Mouse (Mus musculus): ENCODE results near the gene Uap1l1. TPM values are rescaled to one million over a fixed set of nuclear protein-coding genes. Genes with fewer than 3 reads are reported as not detected.
"Not testable (repeated sequence)": the region's sequence is repeated elsewhere in the genome, so short reads cannot be mapped to it uniquely, and the experiment has no call there.

The Uap1l1 gene
- polyA plus RNA-seq (2016; fragmentation: Nextera tagmentation; extraction: Ambion mirVana), result 7.3 and 7.9 TPM in 2 replicates

DNA sequence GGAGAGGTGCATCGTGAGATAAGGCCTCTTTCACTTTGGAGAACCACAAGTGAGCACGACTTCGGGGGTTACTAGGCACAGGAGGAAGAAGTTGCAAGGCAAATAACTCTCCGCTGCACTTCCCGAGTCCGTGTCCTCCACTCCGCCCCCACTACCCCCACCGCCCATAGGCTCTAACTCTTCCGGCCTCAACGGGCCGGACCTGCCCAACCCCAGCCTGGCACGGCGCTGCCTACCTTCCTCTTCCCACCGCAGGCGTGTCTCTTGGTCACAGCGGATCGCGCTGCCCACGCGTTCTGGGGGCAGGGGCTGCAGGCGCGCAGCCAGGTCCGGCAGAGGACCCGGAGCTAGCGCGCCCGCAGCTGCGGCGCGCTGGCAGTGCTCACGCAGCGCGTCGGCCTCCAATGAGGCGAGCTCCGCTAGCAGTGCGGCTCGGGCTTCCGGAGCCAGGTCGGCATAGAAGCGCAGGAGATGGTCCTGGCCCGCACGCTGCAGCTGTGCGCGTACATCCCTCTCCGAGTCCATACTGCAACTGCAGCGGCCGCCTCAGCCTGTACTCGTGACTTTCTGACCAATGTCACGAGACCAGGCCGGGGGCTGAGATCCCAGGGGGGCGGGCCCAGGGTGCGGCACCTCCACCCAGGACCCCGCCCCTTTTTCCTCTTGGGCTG, at the start of gene Uap1l1:
Gene Uap1l1 (minus strand): TSS at position 592 of the 671 bp plus-strand sequence.
- under 1% methylated on average over 54 of the region's 54 CpGs for WGBS
- Histone ChIP-seq H3K27ac (peak within 1 kb of the TSS; percentile 75), H3K9me3 (no peaks in the 10 kb centered on the region), H3K4me1 (peaks cover 14% of the 10 kb centered on the region), H3K27me3 (ENCODE audit: poor library complexity, severe bottlenecking) (peaks cover 53% of the 10 kb centered on the region), H3K4me3 (peak within 1 kb of the TSS; percentile 69), H3K36me3 (replicated peaks) (no peaks in the 10 kb centered on the region)
- peak; percentile 64 for DNase-seq (ENCODE audit: extremely low spot score, low spot score)

DNA sequence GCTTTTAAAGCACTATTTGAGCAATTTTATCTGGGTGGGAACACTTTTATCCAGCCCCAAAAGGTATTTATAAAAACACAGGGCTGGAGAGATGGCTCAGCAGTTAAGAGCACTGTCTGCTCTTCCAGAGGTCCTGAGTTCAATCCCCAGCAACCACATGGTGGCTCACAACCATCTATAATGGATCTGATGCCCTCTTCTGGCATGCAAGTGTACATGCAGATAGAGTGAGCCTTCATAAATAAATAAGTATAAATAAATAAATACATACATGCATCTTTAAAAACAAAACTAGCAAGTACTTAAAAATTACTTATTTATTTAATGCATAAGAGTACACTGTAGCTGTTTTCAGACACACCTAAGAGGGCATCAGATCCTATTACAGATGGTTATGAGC, 48.0 kb upstream of the Uap1l1 start:
- H3K9me3 ChIP-seq; DNase-seq (ENCODE audit: extremely low spot score, low spot score); H3K4me1 ChIP-seq; H3K27ac ChIP-seq; H3K27me3 ChIP-seq (ENCODE audit: poor library complexity, severe bottlenecking); H3K4me3 ChIP-seq: not testable (repeated sequence)
- peaks cover 11% of the 10 kb centered on the region for H3K36me3 ChIP-seq (replicated peaks)

DNA sequence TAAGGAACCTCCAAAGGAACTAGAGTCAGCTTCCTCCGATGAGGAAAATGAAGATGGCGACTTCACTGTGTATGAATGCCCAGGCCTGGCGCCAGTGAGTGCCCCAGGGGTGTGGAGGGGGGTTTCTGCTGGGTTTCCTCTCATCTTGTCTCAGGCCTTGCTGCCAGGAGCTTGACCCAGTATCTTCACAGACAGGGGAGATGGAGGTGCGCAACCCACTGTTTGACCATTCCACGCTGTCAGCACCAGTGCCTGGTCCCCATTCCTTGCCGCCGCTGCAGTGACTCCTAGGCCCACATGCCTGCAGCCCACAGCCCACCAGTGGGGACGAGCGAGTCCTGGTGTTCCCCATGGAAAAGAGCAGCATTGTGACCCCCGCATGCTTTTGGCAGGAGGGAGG, 43.4 kb upstream of the Uap1l1 start:
- Histone ChIP-seq H3K4me1 (peaks cover 9% of the 10 kb centered on the region), H3K9me3 (no peaks in the 10 kb centered on the region), H3K27ac (no peak overlapping the region), H3K4me3 (no peak overlapping the region), H3K36me3 (replicated peaks) (peaks cover 22% of the 10 kb centered on the region), H3K27me3 (ENCODE audit: poor library complexity, severe bottlenecking) (peaks cover 10% of the 10 kb centered on the region)
- no peak for DNase-seq (ENCODE audit: extremely low spot score, low spot score)
- WGBS, result 90% methylated on average over 10 of the region's 10 CpGs

DNA sequence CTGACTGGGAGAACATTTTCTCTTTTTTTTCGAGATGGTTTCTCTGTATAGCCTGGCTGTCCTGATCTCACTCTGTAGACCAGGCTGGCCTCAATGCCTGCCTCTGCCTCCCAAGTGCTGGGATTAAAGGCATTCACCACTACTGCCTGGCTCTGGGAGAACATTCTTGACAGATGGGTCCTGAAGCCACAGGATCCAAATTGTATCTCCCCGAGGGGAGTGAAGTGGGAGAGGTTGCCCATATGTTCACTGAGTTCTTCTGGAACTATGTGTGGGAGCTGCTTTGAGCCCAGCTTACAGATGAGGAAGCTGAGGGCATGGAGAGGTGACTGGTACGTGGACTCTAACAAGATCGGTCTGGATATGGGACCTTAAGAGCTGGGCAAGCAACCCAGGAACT, 38.5 kb upstream of the Uap1l1 start:
- H3K4me1 ChIP-seq, result peaks cover 32% of the 10 kb centered on the region
- no peak for DNase-seq (ENCODE audit: extremely low spot score, low spot score)
- peaks cover 17% of the 10 kb centered on the region for H3K36me3 ChIP-seq (replicated peaks)
- H3K9me3 ChIP-seq, result no peaks in the 10 kb centered on the region
- WGBS, result 87% methylated on average over 4 of the region's 4 CpGs
- peak overlapping the region; percentile 88 for H3K4me3 ChIP-seq
- H3K27ac ChIP-seq, result no peak overlapping the region
- H3K27me3 ChIP-seq (ENCODE audit: poor library complexity, severe bottlenecking), result peaks cover 58% of the 10 kb centered on the region

DNA sequence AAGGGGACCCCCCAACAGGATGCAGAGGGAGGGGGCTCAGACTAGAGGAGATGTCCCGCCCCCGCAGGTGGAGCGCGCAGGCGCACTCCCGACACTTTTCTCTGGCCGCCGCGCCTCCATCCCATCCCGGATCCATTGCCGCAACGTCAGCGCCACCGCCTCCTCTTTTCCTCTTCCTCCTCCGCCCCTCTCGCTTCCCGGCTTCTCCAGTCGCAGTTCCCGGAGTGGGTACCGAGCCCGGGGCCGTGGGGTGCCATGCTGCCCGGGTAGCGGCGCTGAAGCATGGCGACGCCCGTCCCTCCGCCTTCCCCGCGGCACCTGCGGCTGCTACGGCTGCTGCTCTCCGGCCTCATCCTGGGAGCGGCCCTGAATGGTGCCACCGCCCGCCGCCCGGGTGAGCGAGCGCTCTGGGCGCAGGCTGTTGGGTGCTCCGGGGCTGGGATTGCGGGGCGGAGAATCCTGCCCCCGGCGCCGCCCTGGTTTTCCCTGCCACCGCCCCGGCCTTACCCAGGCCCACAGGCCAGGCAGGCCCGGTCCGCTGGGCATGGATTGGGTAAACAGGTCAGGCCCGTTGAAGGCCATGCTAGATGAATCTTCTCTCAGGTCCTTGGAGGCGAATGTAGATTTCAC, 37.6 kb upstream of the Uap1l1 start:
- H3K4me3 ChIP-seq, result peak overlapping the region; percentile 88
- H3K9me3 ChIP-seq, result no peaks in the 10 kb centered on the region
- peaks cover 11% of the 10 kb centered on the region for H3K36me3 ChIP-seq (replicated peaks)
- H3K4me1 ChIP-seq, result peaks cover 32% of the 10 kb centered on the region
- WGBS, result 1% methylated on average over 54 of the region's 54 CpGs
- peak overlapping the region; percentile 88 for H3K27ac ChIP-seq
- peak; percentile 70 for DNase-seq (ENCODE audit: extremely low spot score, low spot score)
- peaks cover 67% of the 10 kb centered on the region for H3K27me3 ChIP-seq (ENCODE audit: poor library complexity, severe bottlenecking)

DNA sequence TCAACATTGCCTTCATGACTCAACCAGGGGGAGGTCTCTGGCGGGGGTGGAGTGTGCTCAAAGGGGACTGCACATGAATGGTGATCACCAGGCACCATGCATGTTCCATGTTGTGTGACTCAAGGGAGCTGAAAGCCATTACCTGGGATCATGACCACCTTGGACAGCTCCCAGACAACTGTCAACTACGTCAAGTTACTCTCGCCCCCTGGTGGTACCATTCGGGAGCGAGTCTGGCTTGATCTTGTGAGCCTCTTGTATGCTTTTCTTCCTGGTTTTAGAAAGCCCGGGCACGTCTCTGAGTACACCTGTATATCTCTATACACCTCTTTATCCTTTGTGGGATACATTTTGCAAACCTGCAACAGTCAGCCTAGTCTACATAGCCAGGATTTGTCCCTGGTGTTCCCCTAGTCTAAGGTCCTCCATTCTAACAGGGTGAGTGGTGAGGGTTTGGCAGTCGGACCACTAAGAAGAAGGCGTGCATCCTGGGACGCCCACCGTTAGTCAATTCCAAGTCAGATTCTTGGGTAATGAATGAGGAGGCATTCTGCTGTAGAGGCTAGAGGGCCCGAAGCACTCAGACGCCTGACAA, 37.0 kb upstream of the Uap1l1 start:
- H3K4me3 ChIP-seq, result peak overlapping the region; percentile 88
- peak; percentile 82 for DNase-seq (ENCODE audit: extremely low spot score, low spot score)
- WGBS, result under 1% methylated on average over 13 of the region's 13 CpGs
- H3K27ac ChIP-seq, result peak overlapping the region; percentile 88
- peaks cover 32% of the 10 kb centered on the region for H3K4me1 ChIP-seq
- no peaks in the 10 kb centered on the region for H3K9me3 ChIP-seq
- H3K27me3 ChIP-seq (ENCODE audit: poor library complexity, severe bottlenecking), result peaks cover 73% of the 10 kb centered on the region
- H3K36me3 ChIP-seq (replicated peaks), result peaks cover 5% of the 10 kb centered on the region

DNA sequence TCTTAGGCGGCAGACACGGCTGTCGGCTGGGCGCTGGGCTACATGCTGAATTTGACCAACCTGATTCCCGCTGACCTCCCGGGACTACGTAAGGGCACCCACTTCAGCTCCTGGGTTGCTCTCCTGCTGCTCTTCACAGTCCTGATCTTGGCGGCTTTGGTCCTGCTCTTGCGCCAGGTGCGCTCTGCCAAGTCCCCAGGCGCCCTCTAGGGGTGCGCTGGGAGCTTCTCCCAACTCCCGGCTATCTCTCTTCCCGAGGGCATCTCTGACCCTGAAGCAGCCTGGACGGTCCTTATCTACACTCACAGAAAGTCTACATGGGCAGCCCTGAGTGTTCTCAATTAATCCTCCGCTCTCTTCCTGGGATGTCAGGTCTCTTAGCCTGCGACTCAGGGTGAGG, 35.3 kb upstream of the Uap1l1 start:
- Histone ChIP-seq H3K27me3 (ENCODE audit: poor library complexity, severe bottlenecking) (peaks cover 90% of the 10 kb centered on the region), H3K4me3 (peak overlapping the region; percentile 35)
- DNase-seq (ENCODE audit: extremely low spot score, low spot score), result no peak

DNA sequence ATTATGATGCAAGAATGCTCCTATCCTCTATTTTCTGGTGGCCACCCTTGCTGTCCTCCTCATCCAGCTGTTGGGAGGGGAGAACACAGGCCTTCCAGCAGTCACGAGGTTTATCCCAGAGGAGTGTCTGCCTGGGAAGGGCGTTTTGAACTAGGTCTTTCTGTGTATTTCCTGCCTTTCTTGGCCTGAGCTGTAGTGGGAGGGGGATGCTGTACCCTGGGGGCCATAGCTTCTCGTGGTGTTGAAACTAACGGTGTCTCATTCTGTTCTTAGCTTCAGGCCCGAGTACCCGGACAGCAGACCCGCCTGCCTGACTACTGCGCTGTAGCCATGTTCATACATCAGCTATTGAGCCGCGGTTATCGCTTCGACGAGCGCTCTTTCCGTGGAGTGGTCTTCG, 34.8 kb upstream of the Uap1l1 start:
- H3K27ac ChIP-seq, result no peak overlapping the region
- no peaks in the 10 kb centered on the region for H3K9me3 ChIP-seq
- peaks cover 95% of the 10 kb centered on the region for H3K27me3 ChIP-seq (ENCODE audit: poor library complexity, severe bottlenecking)
- peak overlapping the region; percentile 35 for H3K4me3 ChIP-seq
- 24% methylated on average over 16 of the region's 16 CpGs for WGBS
- no peak for DNase-seq (ENCODE audit: extremely low spot score, low spot score)
- H3K4me1 ChIP-seq, result peaks cover 46% of the 10 kb centered on the region
- H3K36me3 ChIP-seq (replicated peaks), result no peaks in the 10 kb centered on the region; the same call in 1 of the 2 replicates

More for the DNA sequence above, 35.3 kb upstream of the Uap1l1 start:
- H3K4me1 ChIP-seq, result peaks cover 41% of the 10 kb centered on the region
- no peaks in the 10 kb centered on the region; the same call in 1 of the 2 replicates for H3K36me3 ChIP-seq (replicated peaks)
- WGBS, result 3% methylated on average over 17 of the region's 17 CpGs
- no peak overlapping the region for H3K27ac ChIP-seq
- no peaks in the 10 kb centered on the region for H3K9me3 ChIP-seq

DNA sequence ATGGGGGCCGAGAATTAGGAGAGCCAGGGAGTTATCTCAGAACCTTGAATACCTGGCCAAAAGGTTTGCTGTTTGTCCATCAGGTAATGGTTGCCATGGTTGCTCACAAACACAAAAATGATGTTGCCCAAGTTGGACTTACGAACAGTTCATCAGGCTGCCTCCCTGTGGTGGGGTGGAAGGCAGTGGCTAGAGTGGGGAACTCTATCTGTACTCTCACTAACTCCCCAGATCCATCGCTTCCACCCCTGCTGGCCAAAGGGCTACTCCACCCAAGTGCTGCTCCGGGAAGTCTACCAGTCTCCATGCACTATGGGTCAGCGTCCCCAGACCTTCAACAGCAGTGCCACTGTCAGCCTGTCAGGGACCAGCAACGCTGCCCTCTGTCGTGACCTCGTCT, 33.6 kb upstream of the Uap1l1 start, which contains the start of gene Npdc1:
Gene Npdc1 (plus strand): TSS at position 301 of the 400 bp plus-strand sequence.
- Histone ChIP-seq H3K27me3 (ENCODE audit: poor library complexity, severe bottlenecking) (peaks cover 99% of the 10 kb centered on the region), H3K27ac (no peak within 1 kb of the TSS), H3K9me3 (no peaks in the 10 kb centered on the region), H3K4me1 (peaks cover 50% of the 10 kb centered on the region), H3K4me3 (no peak within 1 kb of the TSS), H3K36me3 (replicated peaks) (no peaks in the 10 kb centered on the region)
- 66% methylated on average over 8 of the region's 8 CpGs for WGBS
- no peak for DNase-seq (ENCODE audit: extremely low spot score, low spot score)

DNA sequence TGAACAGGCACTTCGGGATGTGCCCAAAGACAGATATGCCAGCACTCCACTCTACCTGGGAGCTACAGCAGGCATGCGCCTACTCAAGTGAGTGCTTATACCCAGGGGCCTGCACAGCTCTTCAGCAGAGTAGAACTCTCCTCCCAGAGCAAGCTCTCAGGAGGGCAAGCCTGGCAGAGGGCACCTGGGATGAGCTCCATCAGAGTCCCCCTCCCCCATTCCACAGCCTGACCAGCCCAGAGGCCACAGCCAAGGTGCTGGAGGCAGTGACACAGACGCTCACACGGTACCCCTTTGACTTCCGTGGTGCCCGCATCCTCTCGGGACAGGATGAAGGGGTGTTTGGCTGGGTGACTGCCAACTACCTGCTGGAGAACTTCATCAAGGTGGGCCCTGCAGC, 32.6 kb upstream of the Uap1l1 start:
- 92% methylated on average over 7 of the region's 7 CpGs for WGBS
- H3K4me3 ChIP-seq, result no peak overlapping the region
- H3K27me3 ChIP-seq (ENCODE audit: poor library complexity, severe bottlenecking), result peaks cover 93% of the 10 kb centered on the region
- no peak for DNase-seq (ENCODE audit: extremely low spot score, low spot score)
- H3K27ac ChIP-seq, result no peak overlapping the region
- no peaks in the 10 kb centered on the region for H3K36me3 ChIP-seq (replicated peaks)
- H3K4me1 ChIP-seq, result peaks cover 41% of the 10 kb centered on the region
- no peaks in the 10 kb centered on the region for H3K9me3 ChIP-seq

DNA sequence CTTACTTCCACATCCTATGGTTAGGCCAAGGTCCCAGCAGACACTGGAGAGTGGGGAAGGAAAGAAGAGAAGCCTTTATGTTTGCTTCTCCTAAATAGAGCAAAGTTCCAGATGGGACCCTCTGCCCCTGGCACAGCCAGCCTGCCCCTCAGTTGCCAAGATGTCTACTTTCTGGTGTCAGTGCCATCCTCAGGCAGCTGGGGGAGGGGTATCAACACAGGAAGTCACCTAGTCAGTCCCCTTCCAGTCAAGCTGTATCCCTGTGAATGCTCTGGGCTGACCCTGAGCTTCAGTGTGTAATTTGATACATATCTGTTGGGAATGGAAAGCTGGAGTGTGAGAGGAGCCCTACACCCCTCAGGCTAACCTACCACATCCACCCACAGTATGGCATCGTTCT, 31.5 kb upstream of the Uap1l1 start:
- Histone ChIP-seq H3K27ac (no peak overlapping the region), H3K4me3 (no peak overlapping the region), H3K36me3 (replicated peaks) (no peaks in the 10 kb centered on the region), H3K4me1 (peaks cover 31% of the 10 kb centered on the region), H3K9me3 (no peaks in the 10 kb centered on the region), H3K27me3 (ENCODE audit: poor library complexity, severe bottlenecking) (peaks cover 87% of the 10 kb centered on the region)
- DNase-seq (ENCODE audit: extremely low spot score, low spot score), result no peak
- WGBS, result 52% methylated on average over 1 of the region's 1 CpGs

DNA sequence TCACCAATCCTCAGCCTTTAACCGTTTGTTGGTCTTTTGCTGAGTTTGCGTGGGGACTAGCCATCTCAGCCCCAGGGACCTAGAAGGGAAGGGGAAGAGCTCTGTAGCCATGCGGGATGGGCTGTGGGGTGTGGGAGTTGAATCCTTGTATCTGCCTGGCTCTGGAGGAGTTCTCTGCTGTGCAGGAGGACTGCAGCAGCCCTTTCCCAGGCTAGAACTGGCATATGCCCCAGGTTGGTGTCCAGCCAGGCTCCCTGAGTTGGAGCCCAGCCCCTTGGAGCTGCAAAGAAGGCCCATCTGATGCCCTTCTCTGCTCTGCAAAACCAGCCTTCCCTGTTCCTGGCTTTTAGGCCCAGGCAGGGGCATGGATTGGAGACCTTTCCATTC, 31.1 kb upstream of the Uap1l1 start:
- Histone ChIP-seq H3K27ac (no peak overlapping the region), H3K36me3 (replicated peaks) (no peaks in the 10 kb centered on the region), H3K9me3 (no peaks in the 10 kb centered on the region), H3K4me3 (no peak overlapping the region), H3K4me1 (peaks cover 31% of the 10 kb centered on the region), H3K27me3 (ENCODE audit: poor library complexity, severe bottlenecking) (peaks cover 83% of the 10 kb centered on the region)
- WGBS, result 34% methylated on average over 3 of the region's 3 CpGs
- no peak for DNase-seq (ENCODE audit: extremely low spot score, low spot score)
